Mouse (Mus musculus) activated CD4-positive, CD25-positive, alpha-beta regulatory T cell, adult 4 months (primary cell): ENCODE measurements around the gene 4930442H23Rik. TPM values are rescaled to one million over a fixed set of nuclear protein-coding genes. Genes with fewer than 3 reads are reported as not detected.
"Not testable (repeated sequence)": the region's sequence is repeated elsewhere in the genome, so short reads cannot be mapped to it uniquely, and the experiment has no call there.

ENCODE experiments used
- ATAC-seq: one replicate; pipeline ENCODE4 v1.8.0; 2017
- polyA plus RNA-seq, 2 experiments: library from polyadenylated mRNA; unstranded; fragments of 100-300 nt; shearing (Covaris generic); gene quantifications; one replicate each; pipeline ENCODE4 v1.2.1; 2017

The 4930442H23Rik gene
- polyA plus RNA-seq: not detected

DNA sequence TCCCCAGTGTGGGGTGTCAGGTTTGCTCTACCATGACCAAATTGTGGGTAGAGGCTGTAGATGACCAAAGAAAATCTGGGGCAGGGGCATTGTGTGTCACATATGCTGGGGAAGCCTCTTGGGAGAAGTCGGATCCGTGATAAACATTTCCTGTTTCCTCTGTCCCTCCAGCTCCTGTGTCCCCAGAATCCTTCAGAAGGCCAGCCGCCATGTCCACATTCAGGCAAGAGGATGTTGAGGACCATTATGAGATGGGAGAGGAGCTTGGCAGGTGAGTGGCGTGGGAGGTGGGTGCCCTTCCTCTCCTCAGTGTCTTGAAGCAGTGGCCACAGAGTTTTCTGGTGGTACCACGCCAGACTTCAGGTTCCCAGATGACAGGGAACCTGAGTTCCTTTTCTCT lies at the start of gene 4930442H23Rik:
Gene 4930442H23Rik, minus strand, starts transcription at position 45 of the 400 bp plus-strand sequence.
- ATAC-seq: no peak

DNA sequence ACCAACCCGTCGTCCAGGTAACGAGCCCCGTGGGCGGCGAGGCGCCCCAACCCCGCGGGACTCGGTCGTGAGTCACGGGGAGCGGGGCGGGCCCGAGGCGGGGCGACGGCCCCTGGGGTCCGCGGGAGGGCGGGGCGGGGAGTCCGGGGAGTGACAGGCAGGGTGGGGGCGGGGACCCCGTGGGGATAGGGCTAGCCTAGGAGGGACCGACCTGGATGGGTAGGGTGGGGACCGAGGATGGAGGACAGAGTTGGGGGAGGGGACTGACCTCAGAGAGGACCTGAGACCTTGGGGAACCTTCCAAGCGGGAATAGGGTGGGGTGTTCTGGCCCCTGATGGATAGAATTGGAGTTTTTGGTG lies 49.6 kb upstream of the 4930442H23Rik start:
- ATAC-seq: no peak

DNA sequence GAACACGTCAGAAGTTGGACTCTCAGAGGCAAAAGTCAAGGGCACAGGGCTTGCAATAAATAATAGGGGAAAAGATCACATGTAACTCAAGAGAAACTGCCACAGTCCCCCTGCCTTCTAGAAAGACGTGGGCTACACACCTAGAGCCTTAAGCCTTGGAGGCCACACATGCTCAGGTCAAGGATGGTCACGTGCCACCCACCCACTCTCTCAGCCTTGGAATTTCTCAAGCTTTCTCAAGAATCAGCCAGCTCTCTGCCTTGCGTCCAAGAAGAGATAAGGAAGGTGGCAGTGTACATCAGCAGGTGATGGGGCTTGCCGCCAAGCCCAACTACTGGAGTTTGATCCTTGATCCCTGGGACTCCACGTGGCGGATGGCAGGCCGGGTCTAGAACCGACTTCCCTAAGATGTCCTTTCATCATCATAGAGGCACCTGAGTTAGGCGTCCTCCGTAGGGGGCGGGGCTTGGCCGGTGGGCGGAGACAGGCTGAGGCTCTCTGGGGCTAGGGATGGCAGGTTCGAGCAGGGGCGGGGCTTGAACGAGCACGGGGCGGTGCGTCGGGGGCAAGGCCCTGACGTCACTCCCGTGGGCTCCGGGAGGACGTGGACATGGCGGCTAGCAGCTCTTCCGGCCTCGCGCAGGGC lies 49.1 kb upstream of the 4930442H23Rik start, which contains the start of gene Zfr2:
Gene Zfr2, plus strand, starts transcription at position 576 of the 646 bp plus-strand sequence.
- ATAC-seq: peak; percentile 86

DNA sequence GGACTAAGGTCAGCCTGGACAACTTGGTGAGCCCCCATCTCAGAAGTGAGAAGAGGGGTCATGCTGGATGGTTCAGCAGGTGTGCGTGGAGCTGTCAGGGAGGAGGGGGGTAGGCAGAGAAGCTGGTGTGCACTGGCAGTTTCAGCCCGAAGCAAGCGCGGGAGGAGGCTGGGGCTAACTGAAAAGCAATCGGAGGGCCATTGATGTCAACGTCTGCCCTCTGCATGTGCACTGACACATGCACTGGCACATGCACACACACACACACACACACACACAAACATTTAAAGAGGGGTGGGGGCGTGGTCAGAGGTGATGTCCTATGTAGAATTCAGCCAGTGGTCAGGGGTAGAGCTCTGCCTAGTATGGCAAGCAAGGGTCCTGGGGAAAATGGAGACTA lies 47.8 kb upstream of the 4930442H23Rik start:
- no peak for ATAC-seq

DNA sequence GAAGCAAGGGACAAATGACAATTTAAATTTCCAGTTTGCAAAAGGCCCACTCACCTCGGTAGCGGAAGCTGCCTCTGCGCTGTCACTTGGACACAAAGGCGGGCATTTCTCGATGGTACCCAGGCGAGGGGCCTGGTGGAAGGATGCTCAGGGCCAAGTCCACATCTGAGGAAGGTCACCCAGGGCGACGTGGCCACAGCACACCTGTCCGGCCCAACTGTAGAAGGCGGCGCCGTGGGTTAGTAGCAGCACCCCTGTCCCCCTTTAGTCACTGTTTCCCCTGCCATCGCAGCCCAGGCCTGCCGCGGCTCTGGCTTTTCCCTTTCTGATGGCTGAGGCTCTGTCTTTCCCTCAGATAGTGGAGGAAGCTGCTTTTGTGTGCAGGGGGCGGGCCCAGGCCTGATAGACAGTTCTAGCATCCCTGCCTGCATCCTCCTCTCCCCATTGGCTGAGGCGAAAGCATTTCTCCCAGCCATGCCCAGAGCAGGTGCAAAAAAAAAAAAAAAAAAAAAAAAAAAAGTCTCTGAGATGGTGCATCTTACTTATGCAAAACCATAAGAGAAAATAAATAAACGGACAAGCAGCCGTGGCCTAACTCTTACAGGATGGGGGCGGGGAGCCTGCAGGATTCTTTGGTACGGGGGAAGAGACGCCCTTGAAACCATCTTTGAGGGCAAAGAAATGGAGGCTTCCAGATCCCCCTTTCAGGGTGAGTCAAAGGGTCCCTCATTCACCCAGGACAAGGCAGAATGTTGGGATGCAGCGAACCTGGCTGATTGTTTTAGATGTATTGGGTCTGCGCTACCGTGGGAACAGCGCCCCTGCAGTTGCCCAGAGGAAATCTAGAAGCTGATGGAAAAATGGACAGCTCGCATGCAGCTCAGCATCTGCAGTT lies 47.0 kb upstream of the 4930442H23Rik start, which contains the start of gene Atcay:
Gene Atcay, minus strand, starts transcription at position 396 of the 895 bp plus-strand sequence.
- ATAC-seq: peak; percentile 49

DNA sequence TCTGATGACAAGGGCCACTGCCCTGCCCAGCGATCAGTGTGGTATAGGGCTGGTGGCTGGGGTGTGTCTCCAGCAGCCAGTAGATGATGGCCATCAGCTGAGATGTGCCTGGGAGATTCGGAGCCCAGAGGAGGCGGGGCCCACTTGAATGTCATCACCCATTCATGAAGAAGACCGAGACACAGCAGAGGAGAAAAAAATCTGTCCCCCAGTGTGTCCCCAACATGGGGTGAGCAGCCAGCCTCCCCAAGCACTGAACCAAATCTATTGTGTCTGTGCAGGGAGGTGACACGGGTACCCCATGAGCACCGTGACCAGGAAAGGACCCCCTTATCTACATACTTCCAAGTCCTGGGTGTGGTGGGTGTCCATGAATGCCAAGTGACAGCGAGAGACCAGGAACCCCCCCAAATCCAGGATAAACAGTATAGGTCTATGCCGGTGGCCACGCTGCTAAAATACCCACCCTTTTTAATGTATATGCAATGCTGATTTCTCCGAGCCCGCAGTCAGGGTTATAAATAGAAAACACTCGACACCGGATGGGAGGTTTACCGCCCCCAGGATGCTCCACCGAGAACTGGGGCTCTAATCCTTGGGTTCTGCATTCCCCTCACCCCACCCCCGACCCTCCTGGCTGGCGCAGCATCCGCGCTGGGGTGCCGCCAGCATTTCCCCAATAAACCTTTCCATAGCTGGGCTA lies 46.2 kb upstream of the 4930442H23Rik start:
- peak; percentile 17 for ATAC-seq

DNA sequence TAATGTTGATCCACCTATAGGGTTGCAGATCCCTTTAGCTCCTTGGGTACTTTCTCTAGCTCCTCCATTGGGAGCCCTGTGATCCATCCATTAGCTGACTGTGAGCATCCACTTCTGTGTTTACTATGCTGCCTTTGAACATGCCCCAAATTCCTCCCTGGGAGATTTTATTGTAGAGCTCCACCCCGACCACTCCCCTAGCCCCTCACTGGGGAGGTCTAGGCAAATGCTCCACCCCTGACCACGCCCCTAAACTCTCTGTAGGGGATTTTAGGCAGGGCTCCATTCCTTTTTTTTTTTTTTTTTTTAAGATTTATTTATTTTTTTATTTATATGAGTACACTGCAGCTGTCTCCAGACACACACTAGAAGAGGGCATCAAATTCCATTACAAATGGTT lies 40.1 kb upstream of the 4930442H23Rik start:
- ATAC-seq: not testable (repeated sequence)

DNA sequence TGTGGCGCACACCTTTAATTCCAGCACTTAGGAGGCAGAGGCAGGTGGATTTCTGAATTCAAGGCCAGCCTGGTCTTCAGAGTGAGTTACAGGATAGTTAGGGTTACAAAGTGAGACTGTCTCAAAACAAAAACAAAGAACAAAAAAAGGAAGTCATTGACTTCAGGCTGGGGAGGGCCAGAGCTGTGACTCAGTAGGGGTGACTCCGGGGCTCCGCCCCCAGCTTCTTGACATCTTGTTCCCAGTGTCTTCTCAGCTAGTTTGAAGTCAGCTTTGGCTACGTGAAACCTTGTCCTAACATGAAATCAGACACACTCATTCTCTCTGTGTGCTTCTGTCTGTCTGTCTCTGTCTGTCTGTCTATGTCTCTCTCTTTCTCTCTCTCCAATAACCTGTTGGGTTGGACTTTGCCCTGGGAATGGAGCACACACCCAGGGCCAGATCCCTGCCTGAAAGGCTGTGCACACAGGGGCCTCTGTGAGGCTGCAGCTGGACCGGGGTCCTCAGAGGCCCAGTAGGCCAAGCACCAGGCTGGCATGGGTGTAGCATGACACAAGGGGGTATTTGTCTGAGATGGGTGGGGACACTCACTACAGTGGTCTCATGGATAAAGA lies 37.9 kb upstream of the 4930442H23Rik start:
- ATAC-seq: no peak

DNA sequence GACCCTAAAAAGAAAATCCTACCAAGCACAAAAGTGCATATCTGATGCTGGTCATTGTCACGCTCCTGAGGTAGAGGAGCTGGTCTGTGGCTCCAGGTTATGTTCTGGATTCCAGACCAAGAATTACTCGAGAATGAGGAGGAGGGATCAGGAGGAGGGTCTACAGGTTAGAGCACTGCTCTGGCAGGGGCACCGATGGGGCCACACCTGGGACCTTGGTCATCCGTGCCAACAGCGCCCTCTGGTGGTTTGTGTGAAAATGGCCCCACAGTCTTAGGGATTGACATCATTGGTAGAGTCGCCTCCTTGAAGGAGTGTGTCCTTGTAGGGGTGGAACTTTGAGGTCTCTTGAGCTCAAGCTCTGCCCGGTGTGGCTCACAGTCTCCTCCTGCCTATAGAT lies 34.3 kb upstream of the 4930442H23Rik start:
- peak; percentile 54 for ATAC-seq

DNA sequence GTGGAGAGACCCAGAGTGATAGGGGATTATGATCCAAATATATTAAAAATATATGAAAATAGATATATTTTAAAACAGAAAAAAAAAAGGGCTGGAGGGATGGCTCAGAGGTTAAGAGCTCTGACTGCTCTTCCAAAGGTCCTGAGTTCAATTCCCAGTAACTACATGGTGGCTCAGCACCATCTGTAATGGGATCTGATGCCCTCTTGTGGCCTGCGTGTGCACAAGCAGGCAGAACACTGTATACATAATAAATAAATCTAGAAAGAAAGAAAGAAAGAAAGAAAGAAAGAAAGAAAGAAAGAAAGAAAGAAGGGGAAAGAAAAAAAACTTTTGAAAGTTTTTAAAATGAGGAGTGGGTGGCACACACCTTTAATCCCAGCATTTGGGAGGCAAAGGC lies 33.6 kb upstream of the 4930442H23Rik start:
- ATAC-seq: not testable (repeated sequence)

DNA sequence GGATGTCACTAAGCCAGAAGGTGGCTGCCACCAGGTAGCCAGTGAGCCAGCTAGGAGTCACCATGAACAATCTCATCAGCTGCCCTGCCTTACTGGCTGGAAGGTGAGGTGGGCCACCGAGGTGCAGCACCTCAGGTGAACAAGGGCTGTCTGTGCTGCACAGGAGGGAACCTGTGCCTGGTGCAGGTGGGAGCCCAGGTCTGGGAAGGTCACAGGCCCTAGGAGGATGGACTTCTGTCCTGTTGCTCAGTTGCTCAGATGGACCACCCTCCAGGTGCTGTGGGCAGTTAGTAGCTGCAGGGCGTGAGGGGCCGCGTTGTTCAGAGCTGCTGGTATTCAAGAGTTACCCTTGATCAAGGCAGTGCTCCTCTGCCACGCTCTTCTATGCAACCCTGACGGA lies 33.2 kb upstream of the 4930442H23Rik start:
- no peak for ATAC-seq

DNA sequence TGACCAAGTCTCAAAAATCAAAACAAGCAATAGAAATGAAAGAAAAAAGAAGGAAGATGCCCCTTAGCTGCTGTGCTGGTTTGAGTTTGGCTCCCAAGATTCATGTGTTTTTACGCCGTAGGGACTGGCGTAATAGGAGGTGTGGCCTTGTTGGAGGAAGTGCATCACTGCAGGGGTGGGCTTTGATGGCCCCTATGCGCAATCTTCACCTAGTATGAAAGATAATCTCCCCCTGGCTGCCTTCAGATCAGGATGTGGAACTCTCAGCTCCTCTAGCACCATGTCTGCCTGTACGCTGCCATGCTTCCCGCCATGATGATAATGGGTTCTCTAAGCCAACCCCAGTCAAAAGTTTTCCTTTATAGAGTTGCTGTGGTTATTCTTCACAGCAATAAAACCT lies 32.6 kb upstream of the 4930442H23Rik start:
- no peak for ATAC-seq

DNA sequence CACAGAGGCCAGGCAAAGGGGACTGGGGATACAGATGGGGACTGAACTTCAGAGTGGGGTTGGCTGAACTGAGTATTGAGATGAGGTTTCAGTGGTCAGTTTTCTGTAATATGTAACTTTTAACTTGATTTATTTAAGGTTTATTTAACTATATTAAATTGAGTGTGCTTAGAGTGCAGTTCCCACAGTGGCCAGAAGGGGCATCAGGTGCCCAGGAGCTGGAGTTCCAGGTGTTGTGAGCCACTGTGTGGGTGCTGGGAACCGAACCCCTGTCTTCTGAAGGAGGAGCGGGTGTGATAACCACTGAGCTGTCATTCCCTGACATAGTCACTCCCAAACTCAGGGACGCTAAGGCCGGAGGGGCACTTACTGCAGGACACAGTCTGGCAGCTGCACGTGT lies 26.5 kb upstream of the 4930442H23Rik start:
- ATAC-seq: no peak

DNA sequence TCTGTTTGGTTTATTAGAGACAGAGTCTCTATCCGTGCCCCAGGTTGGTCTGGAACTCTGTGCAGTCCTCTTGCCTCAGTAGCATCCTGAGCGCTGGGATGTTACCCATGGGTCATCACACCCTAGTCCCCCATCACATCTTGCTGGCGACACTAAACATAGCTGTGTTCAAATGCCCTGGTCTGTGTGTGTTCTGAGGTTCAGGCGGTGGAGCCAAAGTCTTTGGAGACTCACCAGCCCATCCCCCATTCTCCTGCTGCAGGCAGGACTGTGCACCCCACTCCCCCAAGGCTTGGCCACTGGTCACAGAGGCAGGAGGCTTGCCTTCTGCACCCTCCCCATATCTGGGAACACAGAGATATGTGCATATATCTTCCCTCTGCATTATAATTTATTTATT lies 20.5 kb upstream of the 4930442H23Rik start:
- ATAC-seq: no peak

DNA sequence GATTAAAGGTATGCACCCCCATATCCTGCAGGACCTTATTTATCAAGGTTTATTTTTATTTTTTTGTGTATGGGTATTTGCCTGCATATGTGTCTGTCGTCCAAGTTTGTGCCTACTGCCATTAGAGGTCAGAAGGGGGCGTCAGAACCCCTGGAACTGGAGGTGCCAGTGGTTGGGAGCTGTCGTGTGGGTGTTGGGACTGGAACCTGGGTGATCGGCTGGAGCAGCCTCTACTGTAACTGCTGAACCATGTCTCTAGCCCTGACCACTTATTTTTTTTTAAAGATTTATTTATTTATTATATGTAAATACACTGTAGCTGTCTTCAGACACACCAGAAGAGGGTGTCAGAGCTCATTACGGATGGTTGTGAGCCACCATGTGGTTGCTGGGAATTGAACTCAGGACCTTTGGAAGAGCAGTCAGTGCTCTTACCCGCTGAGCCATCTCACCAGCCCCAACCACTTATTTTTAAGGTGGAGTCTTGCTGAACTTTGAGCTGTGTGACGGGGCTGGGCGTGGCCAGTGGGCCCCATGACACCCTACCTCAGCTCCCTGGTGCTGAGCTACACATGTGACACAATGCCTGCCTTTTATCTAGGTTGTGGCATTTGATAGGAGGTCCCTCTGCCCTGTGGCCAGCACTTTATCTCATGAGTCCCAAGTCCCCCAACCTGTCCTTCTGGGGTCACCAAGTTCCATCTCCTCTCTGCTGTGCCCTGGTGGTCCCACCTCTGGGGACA lies 19.5 kb upstream of the 4930442H23Rik start:
- ATAC-seq: no peak

DNA sequence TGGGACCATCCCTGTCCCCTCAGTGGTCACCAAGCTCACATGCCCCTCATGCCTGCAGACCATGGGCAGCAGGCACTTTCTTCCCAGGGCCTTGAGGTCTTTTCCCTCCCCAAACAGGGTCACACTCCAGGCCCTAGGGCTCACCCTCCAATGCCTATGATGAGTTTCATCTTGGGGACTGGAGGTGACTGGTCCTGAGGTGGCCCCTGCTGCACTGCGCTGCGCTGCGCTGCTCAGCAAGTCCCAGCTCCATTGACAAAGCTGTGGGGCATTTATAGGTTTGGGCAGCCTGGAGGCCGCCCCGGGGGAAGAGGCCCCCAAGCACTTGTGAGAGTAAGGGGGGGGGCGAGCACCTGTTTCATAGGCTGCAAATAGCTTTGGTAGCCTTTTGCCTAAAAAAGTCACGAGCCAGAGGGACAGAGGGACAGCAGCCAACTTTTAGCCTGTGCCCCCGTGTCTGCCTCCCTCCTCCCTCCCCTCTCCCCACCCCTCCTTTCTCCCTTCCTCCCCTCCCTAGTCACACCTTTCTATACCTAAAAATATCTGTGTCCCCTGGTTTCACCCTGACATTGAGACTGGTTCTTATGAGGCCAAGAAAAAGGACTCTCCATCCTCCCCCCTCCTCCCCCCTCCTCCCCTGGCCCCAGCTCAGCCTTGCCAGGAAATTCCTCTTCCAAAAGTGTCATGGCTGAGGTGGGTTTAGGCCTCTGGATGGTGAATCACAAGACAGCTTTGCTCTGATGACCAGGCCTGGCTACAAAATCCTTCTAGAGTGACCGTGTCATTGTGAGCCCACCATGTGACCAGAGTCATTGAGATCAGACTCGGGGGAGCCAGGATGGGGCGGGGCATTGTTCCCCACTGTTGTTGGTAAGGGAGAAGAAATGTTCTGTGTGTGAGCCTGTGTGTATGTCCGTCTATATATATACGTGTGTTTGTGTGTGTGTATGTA lies 18.4 kb upstream of the 4930442H23Rik start, which contains the start of gene Nmrk2:
Gene Nmrk2, minus strand, starts transcription at position 245 of the 952 bp plus-strand sequence.
- no peak for ATAC-seq

DNA sequence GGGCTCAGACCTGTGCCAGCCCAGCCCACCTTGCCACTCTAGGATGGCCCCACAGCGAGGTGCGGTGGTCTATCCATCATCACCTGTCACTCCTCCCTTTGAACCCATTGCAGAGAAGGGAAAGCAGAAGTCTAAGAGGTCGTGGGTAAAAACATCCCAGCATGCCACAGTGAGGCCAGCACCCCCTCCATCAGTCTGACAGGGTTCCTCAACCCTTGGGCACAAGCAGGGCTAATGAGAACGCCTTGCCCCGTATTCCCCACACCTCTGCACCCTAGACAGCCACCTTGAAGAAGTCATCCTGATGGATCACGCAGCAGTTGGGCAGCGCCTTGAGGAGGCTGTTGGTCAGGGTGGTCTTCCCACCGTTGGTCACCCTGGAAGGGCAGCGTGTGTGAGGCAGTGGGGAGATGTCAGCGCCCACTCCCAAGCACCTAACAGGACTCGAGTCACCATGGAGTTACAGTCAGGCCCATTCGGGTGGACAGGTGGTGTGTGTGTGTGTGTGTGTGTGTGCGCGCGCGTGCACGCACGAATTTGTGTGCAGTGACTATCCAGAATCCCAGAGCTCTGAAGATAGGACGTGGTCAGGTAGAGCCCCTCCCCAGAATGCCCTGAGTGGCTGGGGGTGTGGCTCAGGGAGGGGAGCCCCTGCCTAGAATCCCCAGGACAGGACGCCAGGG lies 17.1 kb upstream of the 4930442H23Rik start:
- no peak for ATAC-seq

DNA sequence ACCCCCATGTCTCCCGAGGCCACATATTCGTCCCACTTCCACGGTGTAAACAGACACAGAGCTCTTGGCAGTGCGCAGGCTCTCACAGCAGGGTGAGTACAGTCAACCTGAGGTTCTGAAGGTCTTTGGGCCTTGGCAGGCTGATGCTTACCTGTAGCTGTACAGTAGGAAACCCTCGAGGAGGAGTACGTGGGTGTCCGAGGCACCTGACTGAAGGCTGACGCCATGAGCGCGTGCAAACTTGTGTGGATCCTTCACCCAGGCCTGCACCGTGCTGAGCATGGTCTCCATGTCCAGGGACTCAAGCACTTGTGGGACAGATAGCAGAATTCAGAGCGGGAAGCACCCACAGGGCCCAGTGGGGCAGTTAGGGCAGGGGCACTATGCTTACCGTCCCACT lies 16.5 kb upstream of the 4930442H23Rik start:
- no peak for ATAC-seq

DNA sequence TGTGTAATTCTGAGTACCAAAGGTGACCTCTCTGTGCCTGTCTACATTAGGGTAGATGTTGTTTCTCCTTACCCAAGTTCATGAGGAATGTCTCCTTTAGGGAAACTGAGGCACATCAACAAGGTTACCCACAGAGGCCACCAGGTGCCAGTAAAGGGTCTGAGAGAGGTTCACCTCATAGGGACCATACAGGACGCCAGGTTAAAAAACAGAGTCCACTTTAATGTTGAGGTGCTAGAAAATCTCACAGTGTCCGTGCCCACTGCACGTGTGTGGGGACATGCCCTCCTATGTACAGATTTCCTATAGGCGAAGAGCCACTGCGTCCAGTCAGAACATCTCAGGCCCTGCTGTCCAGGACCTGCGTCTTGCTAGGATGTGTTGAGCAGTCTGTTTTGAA lies 15.3 kb upstream of the 4930442H23Rik start:
- ATAC-seq: no peak

DNA sequence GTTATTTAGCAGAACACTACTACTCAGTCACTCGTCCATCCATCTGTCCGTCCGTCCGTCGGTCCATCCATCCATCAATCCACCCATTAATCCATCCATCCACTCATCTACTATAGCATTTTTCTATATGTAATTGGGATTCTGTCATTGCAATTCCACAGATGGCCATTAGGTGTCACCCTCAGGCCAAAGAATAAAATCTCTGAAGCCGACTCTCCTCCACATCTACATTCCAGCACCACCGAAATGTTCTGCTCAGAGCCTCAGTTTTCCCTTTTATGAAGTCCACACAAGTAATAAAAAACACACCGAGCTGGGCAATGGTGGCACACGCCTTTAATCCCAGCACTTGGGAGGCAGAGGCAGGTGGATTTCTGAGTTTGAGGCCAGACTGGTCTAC lies 14.6 kb upstream of the 4930442H23Rik start:
- no peak for ATAC-seq
